ENCODE assay signal across 8 mouse cellular contexts in genomic region chrX:151803777-151804101, GRCm38 (mm10). TPM values are rescaled to one million over a fixed set of nuclear protein-coding genes. Genes with fewer than 3 reads are reported as not detected.
DNase-seq lines count a peak whose midpoint lies in the region; ATAC-seq and TF ChIP-seq lines count a peak whose summit lies in the region.

No protein-coding gene starts in this region.

- peak overlapping the region; percentile 95 for H3K27ac ChIP-seq in forebrain, postnatal 0 days (ENCODE audit: low read depth, low read length)

- peak overlapping the region; percentile 44 for H3K4me3 ChIP-seq in forebrain, postnatal 0 days (ENCODE audit: low read depth, low read length)

- peak overlapping the region; percentile 56 for H3K4me2 ChIP-seq in forebrain, postnatal 0 days (ENCODE audit: low read depth)

- H3K9ac ChIP-seq in forebrain, postnatal 0 days, result peak overlapping the region; percentile 62

- peak; percentile 67 to 72 for DNase-seq in cerebellum, postnatal 10 days
- no peak for DNase-seq in cerebellum, adult 8-10 months
- peak; percentile 59 to 63 for DNase-seq in adrenal gland, postnatal 36 days
- DNase-seq in forebrain, postnatal 0 days, result no peak
- DNase-seq in left cerebral cortex, postnatal 10 days (ENCODE audit: extremely low spot score in 1 of 2, low spot score in 2 of 2), result peak; percentile 30 to 71
- DNase-seq in lung, postnatal 4 days, result peak; percentile 55 to 65
- peak; percentile 5 to 12 for DNase-seq in right cerebral cortex, postnatal 36 days (ENCODE audit: low spot score in 2 of 2)

- WGBS in forebrain, postnatal 0 days, result 31% methylated on average over 20 of the region's 20 CpGs

- intact Hi-C loops in left cerebral cortex, postnatal 10 days (cut with DNase I), result no loop called here

- H3K9me3 ChIP-seq in forebrain, postnatal 0 days (ENCODE audit: low read length), result no peaks in the 10 kb centered on the region

- no peaks in the 10 kb centered on the region for H3K36me3 ChIP-seq in forebrain, postnatal 0 days (ENCODE audit: insufficient read depth)

- no peaks in the 10 kb centered on the region for H3K27me3 ChIP-seq in forebrain, postnatal 0 days (ENCODE audit: insufficient read depth, low read length)

- ATAC-seq in forebrain, postnatal 0 days, result peak; percentile 44
- peak; percentile 24 to 43; a peak in 2 of 4 replicates for ATAC-seq in hematopoietic stem cell, adult 5-6 weeks (replicated peaks in 1 of 2; ENCODE audit: insufficient read depth in 1 of 2, low FRiP score in 2 of 2, low TSS enrichment in 1 of 2, low read depth in 1 of 2, poor library complexity in 2 of 2, severe bottlenecking in 2 of 2)

- peak; percentile 23; the same call in 1 of the 2 replicates for TF ChIP-seq CTCF in forebrain, postnatal 0 days (IDR thresholded peaks at IDR 0.05; ENCODE audit: low read depth)

- no peaks in the 10 kb centered on the region for H3K4me1 ChIP-seq in forebrain, postnatal 0 days (ENCODE audit: insufficient read depth)

RNA-seq across cellular contexts. Expression of gene Huwe1, which starts 3.1 kb away (rescaled TPM):
- 100 to 1,000 TPM; 207 to 238 TPM for total RNA-seq in adrenal gland, postnatal 36 days (2021)
- 122 and 143 TPM in 2 replicates for total RNA-seq in forebrain, postnatal 0 days (2014; rRNA removed)
- 18.7 and 31.0 TPM in 2 replicates for polyA plus RNA-seq in forebrain, postnatal 0 days (2015; fragmentation: Nextera tagmentation; extraction: Ambion mirVana)
- 147 and 170 TPM in 2 replicates for total RNA-seq in hematopoietic stem cell, adult 5-6 weeks (2017)
- 100 to 1,000 TPM; 276 to 284 TPM for total RNA-seq in left cerebral cortex, postnatal 10 days (2021)

Comparison
In these comparisons a context has a peak if more than half of its experiments do, and no peak if none do; other contexts are left out.
1. DNase-seq: peak in cerebellum, postnatal 10 days (2 of 2), adrenal gland, postnatal 36 days (2 of 2), left cerebral cortex, postnatal 10 days (2 of 2), lung, postnatal 4 days (2 of 2) and right cerebral cortex, postnatal 36 days (2 of 2); none in cerebellum, adult 8-10 months (single experiment) and forebrain, postnatal 0 days (single experiment).